Mouse (Mus musculus) T-helper 1 cell (primary cell): ENCODE measurements around the gene Ntf3.

Experiments used
- in situ Hi-C: fragments of 300-600 bp; cut with MboI, MseI; formaldehyde crosslinking; loops from one replicate; pipeline ENCODE4 v1.15.1; 2025; ENCODE audit warnings: high pct_unique_total_duplicates

The Ntf3 gene

DNA sequence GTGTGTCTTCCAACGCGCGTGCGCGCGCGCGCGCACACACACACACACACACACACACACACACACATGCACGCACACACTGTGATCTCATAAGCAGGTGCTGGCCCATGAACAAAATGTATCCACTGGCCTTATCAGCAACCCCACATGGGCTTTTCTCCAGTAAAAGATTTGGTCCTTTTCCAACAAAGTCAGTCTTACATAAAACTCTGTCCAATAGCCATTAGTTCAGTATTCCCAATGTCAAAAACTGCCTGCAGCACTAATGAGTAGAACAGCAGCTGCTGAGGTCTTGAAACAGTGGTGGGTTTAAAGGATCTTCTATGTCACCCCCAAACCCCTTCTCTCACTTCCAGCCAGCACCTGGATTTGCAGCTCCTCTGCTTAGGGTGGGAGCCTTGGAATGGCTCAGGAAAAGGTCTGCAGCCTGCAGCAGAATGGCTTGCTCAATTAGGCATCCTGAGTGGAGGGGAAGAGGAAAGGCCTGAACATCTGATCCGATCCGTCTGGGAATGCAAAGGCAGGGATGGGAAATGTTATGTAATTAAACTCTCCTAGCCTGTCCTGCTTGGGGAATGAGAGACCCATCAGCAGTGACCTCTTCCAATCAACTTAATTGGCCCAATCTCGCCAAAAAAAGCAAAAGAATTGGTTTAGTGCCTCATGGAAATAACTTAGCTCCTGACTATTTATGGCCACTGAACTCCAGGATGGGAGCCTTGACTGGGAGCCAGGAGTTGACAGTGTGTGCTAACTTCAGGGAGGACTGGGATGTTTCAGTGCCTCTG lies 7.2 kb downstream of the Ntf3 start:
- in situ Hi-C loops, result loop anchor here (10.0 kb wide), 1 partner anchor 315 kb away; no protein-coding TSS in a partner anchor

GRCm38 (mm10) chr6:126155928-126156327 lies 10.8 kb downstream of the Ntf3 start:
- in situ Hi-C loops, result no loop called here

DNA sequence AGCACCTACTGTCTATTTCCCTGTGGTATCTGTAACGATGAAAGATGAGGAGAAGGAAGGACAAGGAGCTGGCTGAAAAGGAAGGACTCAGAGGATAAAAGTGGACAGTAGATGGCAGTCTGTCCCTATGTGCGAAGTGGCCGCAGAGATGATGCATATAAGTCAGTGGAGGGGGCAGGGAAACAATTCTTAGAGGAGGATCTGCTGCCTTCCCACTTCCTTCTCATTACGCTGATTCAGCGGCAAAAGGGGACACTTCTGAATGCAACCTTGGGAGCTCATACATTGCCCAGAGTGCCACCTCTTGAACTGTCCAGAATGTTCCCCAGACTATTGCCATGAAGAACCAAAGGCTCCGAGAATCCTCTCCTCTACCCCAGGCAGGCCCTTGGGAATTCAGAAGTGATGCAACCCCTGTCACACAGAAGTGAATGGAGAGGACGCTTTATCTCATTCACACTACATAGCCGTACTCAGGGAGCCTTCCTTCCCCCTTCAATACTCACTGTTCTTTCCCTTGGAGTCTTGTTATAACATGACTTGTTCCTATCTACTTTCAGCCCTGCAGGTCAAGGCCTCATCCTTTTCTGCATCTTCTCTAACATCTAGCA lies 12.2 kb downstream of the Ntf3 start:
- in situ Hi-C loops, result no loop called here

GRCm38 (mm10) chr6:126153154-126153553 lies 13.6 kb downstream of the Ntf3 start:
- in situ Hi-C loops, result no loop called here

DNA sequence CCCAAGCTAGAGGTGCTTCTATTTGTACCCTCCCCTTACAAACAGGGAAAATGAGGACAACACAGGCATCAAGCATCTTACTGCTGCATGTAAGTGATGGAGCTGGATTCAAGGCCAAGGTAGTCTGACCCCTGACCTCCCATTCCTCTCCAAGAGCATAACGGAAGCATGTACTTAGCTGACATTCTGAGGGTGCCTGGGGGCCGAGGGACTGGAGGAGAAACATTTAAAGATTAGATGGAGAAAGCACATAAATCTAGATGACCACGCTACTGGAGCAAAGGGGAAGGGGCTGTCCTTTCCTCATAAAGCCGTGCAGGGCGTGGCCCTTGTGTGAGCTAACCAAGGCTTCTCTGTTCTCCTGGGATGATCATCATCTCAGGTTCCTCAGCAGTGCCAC lies 23.1 kb downstream of the Ntf3 start:
- in situ Hi-C loops, result no loop called here

DNA sequence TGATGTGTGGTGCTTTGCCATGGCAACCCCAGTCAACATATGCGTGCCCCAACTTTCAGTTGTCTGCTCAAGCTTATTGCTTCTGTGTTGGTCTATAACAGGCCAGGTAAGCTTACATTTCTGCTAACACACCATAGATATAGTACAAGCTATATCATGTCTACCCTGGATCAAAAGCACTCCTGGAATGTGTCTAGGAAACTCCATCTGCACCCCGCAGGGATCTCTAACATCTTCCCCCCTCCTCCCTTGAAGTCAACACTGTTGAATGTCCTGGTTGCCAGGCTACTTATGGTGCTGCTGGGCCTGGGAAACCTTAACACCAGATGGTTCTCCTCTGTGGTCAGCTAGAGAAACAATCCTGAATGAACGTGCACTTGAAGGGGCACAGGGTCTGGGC lies 24.0 kb downstream of the Ntf3 start:
- in situ Hi-C loops, result no loop called here

- in situ Hi-C loops, result no loop called here
These were observed 24.6 kb downstream of the Ntf3 start for GRCm38 (mm10) chr6:126142021-126142554.

DNA sequence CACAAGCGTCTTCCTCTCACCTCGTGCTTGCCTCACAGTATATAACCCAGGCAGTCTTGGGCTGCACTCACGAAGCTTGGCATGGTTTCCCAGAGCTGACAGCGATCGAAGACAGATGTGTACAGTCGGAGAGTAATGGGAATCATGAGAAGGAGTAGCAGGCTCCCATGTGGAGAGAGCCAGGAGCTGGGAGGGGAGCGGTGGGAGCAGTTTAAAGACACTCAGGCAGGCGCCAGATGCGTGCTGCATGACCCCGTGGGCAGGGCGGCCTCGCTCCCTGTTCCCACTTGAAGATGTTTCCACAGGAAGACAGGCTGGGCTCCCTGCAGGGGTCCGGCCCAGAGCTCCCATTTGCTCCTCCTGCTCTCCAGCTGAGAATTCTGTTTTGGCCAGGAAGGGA lies 25.2 kb downstream of the Ntf3 start:
- in situ Hi-C loops, result no loop called here

GRCm38 (mm10) chr6:126140961-126141360 lies 25.7 kb downstream of the Ntf3 start:
- in situ Hi-C loops, result no loop called here

- in situ Hi-C loops, result no loop called here
These were observed 26.3 kb downstream of the Ntf3 start for GRCm38 (mm10) chr6:126140416-126140815.

DNA sequence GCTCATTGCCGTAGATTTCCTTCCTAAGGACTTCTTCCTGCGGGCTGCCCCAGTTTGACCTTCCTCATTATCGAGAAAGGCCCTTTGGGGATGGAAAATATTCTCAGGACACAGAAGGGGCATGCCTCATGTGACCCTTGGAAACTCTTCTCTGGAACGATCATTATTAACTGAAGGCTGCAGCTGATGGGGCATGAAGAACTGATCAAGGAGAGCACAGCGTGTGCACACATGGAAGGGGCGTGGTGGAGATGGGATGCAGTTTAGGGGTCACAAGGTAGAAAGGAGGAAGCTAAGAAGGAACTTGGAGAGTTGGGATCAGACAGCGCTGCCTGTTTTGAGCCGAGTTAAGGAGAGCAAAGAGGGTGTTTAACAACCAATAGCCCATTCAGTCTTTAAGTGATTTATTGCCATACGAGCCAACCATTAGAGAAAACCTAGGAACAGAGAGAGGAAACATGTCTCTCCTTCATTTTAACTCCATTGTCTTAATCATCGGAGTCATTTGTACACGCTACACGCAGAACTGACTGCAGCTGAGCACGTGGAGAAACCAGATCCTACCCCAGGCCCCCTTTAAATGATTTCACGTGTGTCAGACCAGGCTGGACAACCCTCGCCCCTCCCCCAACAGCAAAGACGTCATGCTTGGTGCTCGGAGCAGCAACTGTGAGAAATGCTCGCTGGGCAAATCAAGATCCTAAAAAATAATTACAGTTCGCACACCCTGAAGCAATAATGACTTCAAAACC lies 32.4 kb downstream of the Ntf3 start:
- in situ Hi-C loops, result no loop called here

DNA sequence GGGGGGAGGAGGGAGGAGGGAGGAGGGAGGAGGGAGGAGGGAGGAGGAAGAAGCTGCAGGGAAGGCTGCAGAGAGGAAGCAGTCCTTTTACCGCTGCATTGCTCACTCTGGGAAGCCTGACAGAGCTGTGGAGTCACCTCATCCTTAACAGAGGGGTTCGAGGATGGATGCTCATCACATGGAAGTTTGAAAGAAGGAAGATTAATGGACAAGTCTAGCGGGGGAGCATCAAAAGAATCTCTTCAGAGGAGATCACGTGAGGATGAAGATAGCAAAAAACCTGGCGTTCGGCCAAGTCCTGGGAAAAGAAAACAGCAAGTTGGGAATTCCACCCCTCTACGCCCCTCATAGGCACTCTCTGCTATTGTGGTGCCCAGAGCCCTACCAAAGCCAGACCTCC lies 38.5 kb downstream of the Ntf3 start:
- in situ Hi-C loops, result no loop called here

DNA sequence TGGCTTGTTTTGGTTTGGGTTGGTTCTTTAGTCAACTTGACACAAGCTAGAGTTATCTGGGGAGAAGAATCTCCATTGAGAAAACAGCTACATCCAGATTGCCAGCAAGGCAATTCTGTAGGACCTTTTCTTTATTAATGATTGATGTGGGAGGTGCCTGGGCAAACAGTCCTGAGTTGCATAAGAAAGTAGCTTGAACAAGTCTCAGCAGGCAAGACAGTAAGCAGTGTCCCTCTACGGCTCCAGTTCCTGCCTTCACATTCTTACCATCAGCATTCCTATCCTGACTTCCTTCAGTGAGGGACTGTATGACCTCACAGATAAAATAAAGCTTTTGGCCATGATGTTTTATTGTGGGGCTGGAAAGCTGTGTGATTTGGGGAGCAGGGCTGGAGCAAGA lies 48.5 kb downstream of the Ntf3 start:
- in situ Hi-C loops, result no loop called here

GRCm38 (mm10) chr6:126117191-126117590 lies 49.5 kb downstream of the Ntf3 start:
- in situ Hi-C loops, result no loop called here

GRCm38 (mm10) chr6:126114934-126115633 lies 51.6 kb downstream of the Ntf3 start:
- in situ Hi-C loops, result no loop called here

DNA sequence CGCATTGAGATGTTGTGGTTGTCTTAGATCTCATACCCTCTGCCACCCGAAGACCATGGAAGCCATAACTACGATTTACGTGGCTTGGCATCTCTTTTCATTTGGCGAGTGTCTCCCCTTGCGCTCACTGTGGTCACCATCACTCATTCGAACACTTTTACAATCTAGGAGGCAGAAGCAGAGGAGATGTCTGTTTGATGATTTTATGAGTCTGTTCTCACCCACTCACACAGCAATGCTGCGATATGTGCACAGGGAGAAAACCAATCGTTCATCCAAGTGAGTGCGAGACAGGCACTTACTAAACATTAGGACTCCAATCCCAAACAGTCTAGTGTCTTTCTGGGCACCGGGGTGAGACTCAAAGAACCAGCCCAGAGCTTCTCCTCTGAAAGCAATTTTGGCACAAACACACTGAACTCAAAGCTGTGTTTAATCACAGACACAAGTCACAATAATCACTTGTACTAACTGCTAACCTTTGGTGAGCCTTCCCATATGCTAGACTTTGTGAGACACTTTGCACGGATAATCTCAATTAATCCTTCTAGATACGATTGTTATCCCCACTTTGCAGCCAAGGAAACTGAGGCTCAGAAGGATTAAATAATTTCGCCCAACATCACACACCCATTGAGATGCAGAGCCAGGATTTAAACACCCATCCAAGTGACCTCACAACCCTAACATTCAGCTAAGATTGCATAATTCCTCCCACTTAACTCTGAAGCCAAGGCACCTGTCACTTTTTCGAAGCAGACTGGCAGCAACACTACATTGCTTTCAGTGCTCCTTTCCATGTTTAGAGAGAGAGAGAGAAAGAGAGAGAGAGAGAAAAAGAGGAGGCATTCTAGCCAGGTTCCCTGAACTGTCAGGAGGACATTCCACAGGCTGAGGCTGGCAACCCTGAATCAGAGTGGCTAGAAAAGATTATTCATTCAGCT lies 55.5 kb downstream of the Ntf3 start:
- in situ Hi-C loops, result no loop called here

DNA sequence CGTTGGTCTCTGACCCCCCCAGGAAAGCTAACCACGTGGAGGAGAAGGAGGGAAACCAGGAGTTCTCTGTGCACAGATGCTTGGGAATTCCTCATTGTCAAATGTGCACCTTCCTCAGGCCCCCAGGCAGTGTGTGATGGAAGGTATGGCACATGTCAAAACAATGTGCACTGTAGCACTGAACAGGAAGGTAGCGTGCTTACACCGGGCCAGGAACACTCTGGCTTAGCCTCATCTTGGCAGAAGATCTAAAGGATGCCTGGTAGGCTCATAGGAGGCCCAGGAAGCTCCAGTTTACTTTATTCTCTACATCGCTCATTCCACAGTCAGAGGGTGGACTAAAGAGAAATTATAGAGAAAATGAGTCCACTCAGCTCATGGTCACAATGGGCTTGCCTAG lies 57.5 kb downstream of the Ntf3 start:
- in situ Hi-C loops, result no loop called here

DNA sequence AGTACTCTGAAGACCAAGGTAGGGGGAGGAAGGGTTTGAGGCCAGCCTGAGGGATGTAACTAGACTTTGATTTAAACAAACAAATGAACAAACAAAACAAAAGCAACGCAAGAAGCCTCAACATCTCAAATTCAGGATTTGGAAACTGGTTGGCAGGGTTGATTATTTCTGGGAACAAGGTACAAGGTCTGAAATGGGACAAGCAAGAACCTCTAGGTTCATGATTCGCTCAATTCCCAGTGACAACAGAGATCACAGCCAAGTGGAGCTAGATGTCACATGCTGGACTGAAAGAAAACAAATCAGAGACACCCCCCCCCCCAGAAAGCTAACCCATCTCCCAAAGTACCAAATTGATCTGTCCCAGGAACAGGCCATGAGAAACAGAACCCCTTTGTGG lies 57.9 kb downstream of the Ntf3 start:
- in situ Hi-C loops, result no loop called here

- in situ Hi-C loops, result no loop called here
These were observed 59.3 kb downstream of the Ntf3 start for GRCm38 (mm10) chr6:126107398-126107797.

- in situ Hi-C loops, result no loop called here
These were observed 59.9 kb downstream of the Ntf3 start for GRCm38 (mm10) chr6:126106798-126107173.
